Mouse (Mus musculus) mesoderm, embryonic 11.5 days (tissue): ENCODE measurements at regions not wholly inside any gene's neighbourhood (a gene's known extent, or its start where the extent isn't known, plus 50 kb on each side); places are given as distances from the start of the nearest gene placed in this dataset.

ENCODE experiments used
- DNase-seq: peaks from one replicate; pipeline ENCODE4 v3.0.0-alpha.2; 2012; ENCODE audit warnings: low read depth, low spot score

- no peak for DNase-seq
These were observed 64.7 kb upstream of the Dlg1 start for GRCm38 (mm10) chr16:31598409-31598988.

- DNase-seq: no peak
These were observed 64.2 kb upstream of the Dlg1 start for GRCm38 (mm10) chr16:31598989-31599421.

GRCm38 (mm10) chr16:31601278-31601677, 62.0 kb upstream of the Dlg1 start:
- no peak for DNase-seq

- DNase-seq: no peak
These were observed 60.1 kb upstream of the Dlg1 start for GRCm38 (mm10) chr16:31603185-31603584.

- DNase-seq: no peak
These were observed 56.7 kb upstream of the Dlg1 start for GRCm38 (mm10) chr16:31606389-31607177.

GRCm38 (mm10) chr16:31608964-31609363, 54.3 kb upstream of the Dlg1 start:
- DNase-seq: no peak

- DNase-seq: no peak
These were observed 53.7 kb upstream of the Dlg1 start for GRCm38 (mm10) chr16:31609394-31610172.
